Mouse (Mus musculus) neural tube, embryonic 15.5 days (tissue): ENCODE results near the gene Gm11037. TPM values are rescaled to one million over a fixed set of nuclear protein-coding genes. Genes with fewer than 3 reads are reported as not detected.

ENCODE experiments used
- ATAC-seq: fragments of 200-750 bp; cut with Nextera tagmentation; 2 replicates; pipeline ENCODE4 v1.8.0; 2017; ENCODE audit warnings: mild to moderate bottlenecking, moderate TSS enrichment, moderate library complexity; ENCODE audit not compliant: low FRiP score
- H3K27ac ChIP-seq: fragments of 300-500 bp; sonication (generic); replicated peaks from 2 replicates; pipeline ENCODE4 v1.5.1; 2015; ENCODE audit warnings: mild to moderate bottlenecking, inconsistent platforms
- H3K27me3 ChIP-seq: fragments of 300-500 bp; sonication (generic); replicated peaks from 2 replicates; pipeline ENCODE4 v1.6.1; 2015; ENCODE audit warnings: inconsistent platforms
- H3K36me3 ChIP-seq: fragments of 300-500 bp; sonication (generic); 2 replicates; pipeline ENCODE4 v1.6.1; 2015; ENCODE audit warnings: inconsistent platforms
- H3K4me1 ChIP-seq: fragments of 300-500 bp; sonication (generic); 2 replicates; pipeline ENCODE4 v1.6.1; 2015; ENCODE audit warnings: inconsistent platforms
- H3K4me2 ChIP-seq: fragments of 300-500 bp; sonication (generic); 2 replicates; pipeline ENCODE4 v1.6.1; 2015; ENCODE audit warnings: inconsistent platforms, mild to moderate bottlenecking, moderate library complexity
- H3K4me3 ChIP-seq: fragments of 300-500 bp; sonication (generic); replicated peaks from 2 replicates; pipeline ENCODE4 v1.5.1; 2015; ENCODE audit warnings: mild to moderate bottlenecking, inconsistent platforms
- H3K9ac ChIP-seq: fragments of 300-500 bp; sonication (generic); replicated peaks from 2 replicates; pipeline ENCODE4 v1.6.1; 2015; ENCODE audit warnings: mild to moderate bottlenecking, inconsistent platforms
- H3K9me3 ChIP-seq: fragments of 300-500 bp; sonication (generic); replicated peaks from 2 replicates; pipeline ENCODE4 v1.6.1; 2016; ENCODE audit warnings: inconsistent platforms
- WGBS: fragments of 180-500 bp; shearing (Covaris S2); methylation state at CpG from one replicate; pipeline ENCODE4 v1.1.7; 2015; ENCODE audit warnings: mixed read lengths; 5-methylcytosine and 5-hydroxymethylcytosine counted together
- polyA plus RNA-seq: library from polyadenylated mRNA; unstranded; fragments of >200 nt; fragmentation: Nextera tagmentation; extraction: Ambion mirVana; gene quantifications from 2 replicates; pipeline ENCODE4 v1.2.1, GENCODE M21; 2015

Gene Gm11037
- polyA plus RNA-seq, 1 experiment from 2014 or later = not detected

DNA sequence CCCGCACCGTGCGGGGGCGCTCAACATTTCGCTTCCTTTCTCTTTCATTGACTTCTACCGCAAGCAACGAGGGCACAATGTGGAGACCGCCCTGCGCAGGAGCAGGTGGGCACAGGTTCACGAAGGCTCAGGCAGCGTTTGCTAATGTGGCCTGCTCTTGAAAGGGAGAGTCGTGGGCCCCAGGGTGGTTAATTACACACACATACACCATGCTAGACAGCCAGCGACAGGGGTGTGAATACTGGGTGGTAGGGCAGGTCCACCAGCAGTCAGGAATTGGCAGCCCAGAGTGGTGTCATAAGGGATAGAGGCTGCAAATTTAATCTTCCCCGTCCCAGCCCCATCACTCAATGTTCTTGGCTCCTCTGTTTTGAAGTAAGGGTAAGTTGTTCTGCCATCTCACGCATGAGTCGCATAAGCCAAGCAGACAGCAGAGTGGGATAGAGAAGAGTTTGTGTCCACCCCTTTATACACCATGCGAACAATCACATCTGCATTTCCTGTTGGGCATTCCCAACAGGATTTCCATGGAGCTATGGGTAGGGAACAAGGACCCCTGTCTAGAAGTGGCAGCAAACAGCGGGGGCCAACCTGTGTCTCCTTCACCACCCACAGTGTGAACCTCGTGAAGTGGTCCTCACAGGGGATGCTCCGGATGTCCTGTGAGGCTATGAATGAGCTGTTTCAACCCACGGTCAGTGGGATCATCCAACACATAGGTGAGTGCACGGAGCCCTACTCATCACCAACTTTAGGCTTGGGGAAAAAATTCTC lies 9.9 kb downstream of the Gm11037 start:
- WGBS = 66% methylated on average over 22 of the region's 22 CpGs
- Histone ChIP-seq H3K4me2 (no peak overlapping the region; the same call in 1 of the 2 replicates), H3K27ac (no peak overlapping the region), H3K4me3 (no peak overlapping the region), H3K9ac (no peak overlapping the region), H3K9me3 (no peaks in the 10 kb centered on the region), H3K36me3 (peaks cover 44% of the 10 kb centered on the region), H3K27me3 (no peaks in the 10 kb centered on the region), H3K4me1 (no peaks in the 10 kb centered on the region; the same call in 1 of the 2 replicates)
- ATAC-seq = no peak

DNA sequence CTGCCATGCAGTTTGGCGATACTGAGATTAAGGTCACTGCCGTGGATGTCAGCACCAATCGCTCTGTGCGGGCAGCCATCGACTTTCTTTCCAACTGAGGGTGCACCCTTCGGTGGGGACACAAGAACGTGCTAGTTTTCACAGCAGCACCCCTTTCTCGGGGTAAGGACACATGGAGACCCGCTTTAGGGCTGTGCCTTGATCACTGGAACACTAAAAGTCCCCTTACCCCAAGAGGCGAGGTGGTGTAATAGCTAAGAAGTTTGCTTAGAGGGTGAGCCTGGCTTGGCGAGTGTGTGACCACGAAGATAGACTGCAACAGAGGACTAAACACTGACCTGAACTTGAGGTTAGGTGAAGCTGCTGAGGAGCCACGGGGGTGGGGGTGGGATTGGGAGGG lies 11.8 kb downstream of the Gm11037 start:
- Histone ChIP-seq H3K9me3 (no peaks in the 10 kb centered on the region), H3K36me3 (peaks cover 60% of the 10 kb centered on the region), H3K4me3 (no peak overlapping the region), H3K27me3 (no peaks in the 10 kb centered on the region), H3K27ac (no peak overlapping the region), H3K4me2 (no peak overlapping the region), H3K9ac (no peak overlapping the region), H3K4me1 (no peaks in the 10 kb centered on the region; the same call in 1 of the 2 replicates)
- WGBS = 68% methylated on average over 13 of the region's 13 CpGs
- no peak for ATAC-seq

DNA sequence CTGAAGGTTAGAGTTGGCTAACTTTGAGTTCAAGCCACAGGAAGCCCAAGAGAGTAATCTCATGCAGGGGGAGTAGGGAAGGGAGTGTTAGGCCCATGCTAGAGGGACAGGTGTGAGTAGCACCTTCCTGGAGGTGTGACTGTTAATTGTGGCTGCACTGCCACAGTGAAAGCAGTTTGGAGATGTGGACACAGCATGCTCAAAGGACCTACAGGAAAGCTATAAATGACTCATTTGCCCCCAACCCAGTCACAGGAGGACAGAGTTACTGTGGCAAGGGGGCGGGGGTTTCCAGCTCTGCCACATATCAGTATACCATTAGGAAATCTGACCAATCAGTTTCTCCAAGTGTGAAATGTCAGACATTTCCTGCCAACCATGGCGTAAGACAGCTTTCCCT lies 12.2 kb downstream of the Gm11037 start:
- Histone ChIP-seq H3K4me1 (no peaks in the 10 kb centered on the region; the same call in 1 of the 2 replicates), H3K9me3 (no peaks in the 10 kb centered on the region), H3K27ac (no peak overlapping the region), H3K9ac (no peak overlapping the region), H3K4me2 (no peak overlapping the region), H3K36me3 (peaks cover 60% of the 10 kb centered on the region), H3K4me3 (no peak overlapping the region), H3K27me3 (no peaks in the 10 kb centered on the region)
- 94% methylated on average over 2 of the region's 2 CpGs for WGBS
- no peak for ATAC-seq

DNA sequence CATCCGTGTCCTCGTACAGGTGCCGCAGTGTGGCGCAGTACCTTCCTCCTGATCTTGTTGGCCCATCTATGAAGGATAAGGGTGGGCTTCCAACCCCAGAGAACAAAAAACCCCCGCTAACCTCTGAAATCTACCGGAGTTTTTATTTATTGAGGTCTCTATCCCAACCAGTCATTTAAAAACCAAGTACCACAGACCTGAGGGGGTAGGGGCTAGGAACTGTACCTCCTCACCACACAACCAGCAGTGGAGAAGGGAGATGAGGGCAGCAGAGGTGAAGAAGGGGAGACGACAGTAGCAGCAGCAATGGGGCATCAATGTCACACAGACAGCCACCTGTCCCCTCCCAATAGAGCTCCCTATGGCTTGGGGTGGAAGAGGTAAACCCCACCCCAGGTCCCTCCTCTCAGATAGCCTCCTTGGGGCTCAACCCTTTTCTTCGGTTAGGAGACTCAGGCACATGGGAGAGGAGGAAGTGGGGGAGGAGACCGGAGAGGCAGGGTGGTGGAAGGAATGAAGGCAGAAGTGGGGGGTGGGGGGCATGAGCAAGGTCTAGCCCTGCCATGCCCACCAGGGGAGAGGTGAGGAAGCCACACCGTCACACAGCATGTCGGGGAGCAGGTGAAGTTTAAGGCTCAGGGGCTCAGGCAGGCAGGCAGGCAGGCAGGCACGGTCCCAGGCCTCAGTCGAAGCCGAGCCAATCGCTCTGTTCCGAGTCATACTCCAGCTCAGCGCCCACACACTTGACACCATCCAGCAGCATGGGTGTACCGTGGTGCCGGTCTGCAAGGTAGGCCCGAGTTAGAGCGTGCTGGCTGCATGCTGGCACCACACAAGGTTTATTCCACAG lies 13.1 kb downstream of the Gm11037 start:
- no peak overlapping the region for H3K4me3 ChIP-seq
- H3K27me3 ChIP-seq = no peaks in the 10 kb centered on the region
- no peak overlapping the region for H3K9ac ChIP-seq
- H3K27ac ChIP-seq = no peak overlapping the region
- peaks cover 68% of the 10 kb centered on the region for H3K36me3 ChIP-seq
- no peaks in the 10 kb centered on the region; the same call in 1 of the 2 replicates for H3K4me1 ChIP-seq
- WGBS = 90% methylated on average over 21 of the region's 21 CpGs
- no peaks in the 10 kb centered on the region for H3K9me3 ChIP-seq
- no peak; the same call in 1 of the 2 replicates for ATAC-seq
- H3K4me2 ChIP-seq = no peak overlapping the region

DNA sequence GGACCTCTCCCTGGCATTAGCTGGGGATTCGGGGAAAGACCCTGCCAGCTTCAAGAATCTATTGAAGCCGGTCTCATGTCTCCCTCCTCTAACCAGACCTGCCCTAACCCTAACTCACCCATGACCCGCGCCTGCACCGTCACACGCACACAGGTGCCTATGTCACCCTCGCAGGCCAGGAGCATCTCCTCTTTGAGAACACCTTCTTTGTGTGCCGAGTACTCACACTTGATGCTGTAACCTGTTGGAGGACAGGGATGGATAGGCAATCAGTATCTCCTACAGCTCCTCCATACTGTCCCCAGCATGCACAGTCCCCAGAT lies 13.7 kb downstream of the Gm11037 start:
- Histone ChIP-seq H3K4me2 (no peak overlapping the region), H3K36me3 (peaks cover 68% of the 10 kb centered on the region), H3K9ac (no peak overlapping the region), H3K27ac (no peak overlapping the region), H3K4me3 (no peak overlapping the region), H3K9me3 (no peaks in the 10 kb centered on the region), H3K4me1 (no peaks in the 10 kb centered on the region; the same call in 1 of the 2 replicates), H3K27me3 (no peaks in the 10 kb centered on the region)
- 96% methylated on average over 8 of the region's 8 CpGs for WGBS
- no peak for ATAC-seq

DNA sequence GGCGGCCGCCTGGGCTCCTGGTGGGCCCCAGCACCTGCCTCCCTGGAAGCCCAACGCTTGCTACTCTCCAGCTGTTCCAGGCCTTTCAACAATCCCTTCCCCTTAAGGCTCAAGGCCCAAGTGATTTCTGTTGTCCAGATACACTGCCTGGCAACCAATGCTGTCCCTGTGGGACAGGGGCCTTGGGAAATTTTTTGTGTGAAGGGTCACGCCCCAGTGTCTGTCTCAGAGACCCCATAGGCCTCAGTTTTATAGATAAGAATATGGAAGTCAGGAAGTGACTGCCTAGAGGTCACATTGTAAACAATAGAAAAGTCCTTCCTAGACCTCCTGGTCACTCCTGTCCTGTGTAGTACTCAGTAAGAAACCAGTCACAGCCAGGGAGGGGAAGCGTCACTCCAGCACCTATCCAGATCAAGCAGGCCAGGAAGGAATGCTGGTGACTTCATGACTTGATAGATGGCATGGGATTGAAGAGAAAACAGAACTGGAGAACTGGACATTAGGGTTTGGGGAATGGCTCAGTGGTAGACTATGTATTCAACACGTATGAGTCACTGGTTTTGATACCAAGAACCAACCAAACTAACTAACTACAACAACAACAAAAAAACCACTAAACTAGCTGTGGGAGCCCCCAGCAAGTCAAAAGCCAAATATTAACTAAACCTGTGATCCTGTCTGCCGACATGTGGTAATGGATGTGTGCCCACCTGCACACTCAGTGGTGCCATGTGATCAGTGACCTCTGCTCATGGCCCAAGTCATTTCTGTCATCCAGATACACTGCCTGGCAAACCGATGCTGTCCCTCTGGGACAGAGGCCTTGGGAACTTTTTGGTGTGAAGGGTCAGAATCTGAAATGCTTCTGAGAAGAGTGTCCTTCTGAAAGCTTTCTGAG lies 15.3 kb downstream of the Gm11037 start:
- 93% methylated on average over 8 of the region's 8 CpGs for WGBS

DNA sequence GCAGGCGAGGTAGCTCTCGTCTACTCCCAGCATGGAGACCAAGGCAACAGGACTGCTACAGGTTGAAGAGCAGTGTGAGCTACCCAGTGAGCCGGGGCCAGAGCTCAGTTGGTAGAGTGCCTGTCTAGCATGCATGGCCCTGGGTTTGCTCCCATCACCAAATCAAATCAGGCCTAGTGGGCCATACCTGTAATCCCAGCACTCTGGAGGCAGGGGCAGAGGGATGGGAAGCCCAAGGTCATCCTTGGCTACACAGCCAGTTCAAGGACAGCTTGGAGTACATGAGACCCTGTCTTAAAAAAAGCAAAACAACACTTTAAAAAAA lies 15.9 kb downstream of the Gm11037 start:
- Histone ChIP-seq H3K9me3 (no peaks in the 10 kb centered on the region), H3K27ac (no peak overlapping the region), H3K4me1 (no peaks in the 10 kb centered on the region), H3K27me3 (no peaks in the 10 kb centered on the region), H3K9ac (no peak overlapping the region), H3K4me2 (no peak overlapping the region), H3K36me3 (peaks cover 71% of the 10 kb centered on the region), H3K4me3 (no peak overlapping the region)
- WGBS = 93% methylated on average over 3 of the region's 3 CpGs
- ATAC-seq = no peak

More for the DNA sequence above, 15.3 kb downstream of the Gm11037 start:
- no peak for ATAC-seq
- no peak overlapping the region for H3K4me3 ChIP-seq
- H3K9me3 ChIP-seq = no peaks in the 10 kb centered on the region
- H3K27me3 ChIP-seq = no peaks in the 10 kb centered on the region
- no peak overlapping the region for H3K27ac ChIP-seq
- no peaks in the 10 kb centered on the region for H3K4me1 ChIP-seq
- peaks cover 75% of the 10 kb centered on the region for H3K36me3 ChIP-seq
- H3K4me2 ChIP-seq = no peak overlapping the region
- H3K9ac ChIP-seq = no peak overlapping the region

DNA sequence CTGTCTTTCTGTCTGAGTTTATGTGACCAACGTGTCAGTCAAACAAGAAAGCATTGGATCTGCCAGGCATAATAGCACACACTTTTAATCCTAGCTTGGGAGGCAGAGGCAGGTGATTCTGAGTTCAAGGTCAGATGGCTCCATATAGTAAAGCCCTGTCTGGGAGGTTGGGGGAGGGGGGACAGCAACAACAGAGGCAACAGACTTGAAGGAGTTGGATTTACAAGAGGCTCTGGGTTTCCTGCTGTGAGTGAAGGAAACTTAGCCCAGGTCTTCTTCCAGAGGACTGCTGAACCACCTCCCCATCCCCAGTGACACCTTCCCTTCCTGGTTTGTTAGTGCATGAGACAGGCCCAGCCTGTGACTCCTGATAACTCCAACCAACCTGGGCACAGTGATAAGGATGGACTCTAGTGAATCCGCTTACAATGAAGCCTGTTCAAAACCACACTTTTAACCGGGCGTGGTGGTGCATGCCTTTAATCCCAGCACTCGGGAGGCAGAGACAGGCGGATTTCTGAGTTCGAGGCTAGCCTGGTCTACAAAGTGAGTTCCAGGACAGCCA lies 19.0 kb downstream of the Gm11037 start:
- H3K4me1 ChIP-seq = peaks cover 11% of the 10 kb centered on the region
- no peak overlapping the region for H3K9ac ChIP-seq
- no peaks in the 10 kb centered on the region for H3K27me3 ChIP-seq
- H3K4me2 ChIP-seq = no peak overlapping the region
- no peaks in the 10 kb centered on the region for H3K9me3 ChIP-seq
- no peak overlapping the region for H3K27ac ChIP-seq
- no peak for ATAC-seq
- H3K4me3 ChIP-seq = no peak overlapping the region
- 93% methylated on average over 7 of the region's 7 CpGs for WGBS
- H3K36me3 ChIP-seq = peaks cover 42% of the 10 kb centered on the region

DNA sequence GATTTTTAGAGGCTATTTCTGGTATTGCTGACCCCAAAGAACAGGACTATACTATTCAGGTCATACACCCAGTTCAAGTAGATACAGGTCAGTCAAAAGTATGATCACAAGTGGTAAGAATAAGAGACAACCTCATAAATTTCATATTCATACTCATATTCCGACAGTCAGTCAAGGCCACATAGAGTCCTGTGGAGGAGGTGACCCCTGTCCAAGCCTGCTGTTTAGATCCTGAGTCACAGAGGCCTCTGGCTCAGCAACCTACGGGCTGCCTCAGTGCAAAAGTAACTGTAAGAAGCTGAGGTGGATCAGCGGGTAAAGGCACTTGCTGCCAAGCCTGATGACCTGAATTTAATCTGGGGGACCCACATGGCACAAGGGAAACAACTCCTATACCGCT lies 20.7 kb downstream of the Gm11037 start:
- Histone ChIP-seq H3K27me3 (no peaks in the 10 kb centered on the region), H3K4me3 (no peak overlapping the region), H3K9me3 (no peaks in the 10 kb centered on the region), H3K4me1 (peaks cover 28% of the 10 kb centered on the region), H3K9ac (no peak overlapping the region), H3K4me2 (no peak overlapping the region), H3K27ac (no peak overlapping the region), H3K36me3 (peaks cover 24% of the 10 kb centered on the region)
- no peak for ATAC-seq
- WGBS = 89% methylated on average over 4 of the region's 4 CpGs

DNA sequence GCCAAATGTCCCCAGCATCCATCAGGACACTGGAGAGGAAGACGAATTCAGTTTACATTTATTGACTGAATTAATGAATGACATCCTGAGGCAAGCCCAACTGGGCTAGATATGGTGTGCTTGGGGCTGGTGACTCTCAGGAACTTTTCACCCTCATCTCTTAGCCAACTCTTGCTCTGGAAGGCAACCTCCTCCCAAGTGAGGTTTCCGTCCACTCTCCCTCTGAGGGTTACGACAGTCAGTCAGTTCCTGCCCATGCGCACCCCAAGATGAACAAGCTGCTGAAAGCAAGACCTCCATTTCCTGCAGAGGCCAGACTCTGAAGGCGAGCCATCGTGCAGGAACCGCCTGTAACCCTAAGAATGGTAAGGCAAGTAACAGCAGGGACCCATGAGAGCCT lies 23.7 kb downstream of the Gm11037 start:
- H3K27me3 ChIP-seq = no peaks in the 10 kb centered on the region
- no peak overlapping the region for H3K9ac ChIP-seq
- H3K4me1 ChIP-seq = peaks cover 41% of the 10 kb centered on the region
- 90% methylated on average over 7 of the region's 7 CpGs for WGBS
- H3K4me3 ChIP-seq = no peak overlapping the region
- peaks cover 9% of the 10 kb centered on the region for H3K36me3 ChIP-seq
- H3K9me3 ChIP-seq = no peaks in the 10 kb centered on the region
- H3K27ac ChIP-seq = no peak overlapping the region
- ATAC-seq = no peak
- no peak overlapping the region for H3K4me2 ChIP-seq

DNA sequence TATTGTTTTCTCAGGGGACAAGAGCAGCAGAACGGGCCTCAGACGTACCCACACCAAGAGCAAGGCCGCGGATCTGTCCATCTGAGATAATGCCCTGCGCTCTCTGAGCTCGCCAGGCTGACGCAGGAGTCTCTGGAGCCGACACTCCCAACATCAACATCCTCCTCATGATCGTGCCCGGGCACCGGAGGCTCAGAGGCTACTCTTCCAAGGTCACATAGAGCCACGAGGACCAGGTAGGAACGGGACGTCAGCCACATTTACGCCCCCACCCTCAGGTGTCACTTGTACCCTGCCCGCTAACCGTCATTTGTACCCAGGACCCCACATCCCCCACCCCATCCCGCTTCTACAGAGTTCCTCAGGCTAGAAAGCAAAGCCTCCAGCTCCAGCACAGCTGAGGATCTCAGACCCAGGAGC lies 26.2 kb downstream of the Gm11037 start:
- Histone ChIP-seq H3K9me3 (no peaks in the 10 kb centered on the region), H3K4me3 (peak overlapping the region; percentile 85), H3K27me3 (no peaks in the 10 kb centered on the region), H3K4me1 (peaks cover 41% of the 10 kb centered on the region), H3K36me3 (no peaks in the 10 kb centered on the region; the same call in 1 of the 2 replicates), H3K9ac (peak overlapping the region; percentile 83), H3K4me2 (peak overlapping the region; percentile 83), H3K27ac (peak overlapping the region; percentile 93)
- under 1% methylated on average over 18 of the region's 18 CpGs for WGBS
- ATAC-seq = peak; percentile 63
